Mouse (Mus musculus): Measurements from ENCODE around the gene Spdya. TPM values are rescaled to one million over a fixed set of nuclear protein-coding genes. Genes with fewer than 3 reads are reported as not detected.
A peak's percentile ranks its signal among the peaks of the same experiment; 100 is the strongest.
"Not testable (repeated sequence)": the region's sequence is repeated elsewhere in the genome, so short reads cannot be mapped to it uniquely, and the experiment has no call there.

Gene Spdya
- polyA plus RNA-seq, 1 experiment from 2014 or later = 0.76 TPM

DNA sequence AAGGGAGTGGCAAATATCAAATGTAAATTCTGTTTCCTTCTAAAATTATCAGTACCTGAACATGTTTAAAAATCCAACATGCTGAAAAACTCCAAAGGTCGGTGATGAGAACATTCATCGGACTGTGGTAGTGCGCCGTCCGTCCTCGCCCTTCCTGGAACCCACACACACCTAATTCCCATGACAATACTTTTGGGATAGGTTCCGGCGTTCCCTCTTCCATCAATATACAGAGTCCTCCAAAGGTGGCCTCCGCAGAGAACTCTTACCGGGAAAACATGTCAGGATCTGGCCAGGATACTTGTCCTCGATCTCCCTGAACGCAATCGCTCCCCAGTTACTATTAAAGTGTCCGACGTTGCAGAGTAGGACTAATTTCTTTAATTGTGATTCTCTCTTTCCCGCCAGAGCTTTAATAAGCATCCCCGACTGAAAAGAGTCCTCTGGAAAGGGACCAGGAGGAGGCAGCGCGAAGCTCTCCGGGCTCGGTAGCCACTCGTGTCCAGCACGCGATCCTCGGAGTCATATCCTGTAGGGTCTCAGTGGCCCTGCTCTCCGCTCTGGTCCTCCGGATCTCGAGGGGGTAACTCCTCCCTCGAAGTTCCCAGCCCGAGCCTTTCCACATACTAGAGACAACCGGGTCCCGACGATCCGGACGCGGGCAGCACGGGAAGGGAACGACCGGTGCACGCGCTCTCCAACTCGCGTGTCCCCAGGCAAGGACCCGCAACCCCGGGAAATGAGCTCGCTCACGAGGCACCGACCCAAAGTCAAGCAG lies 46.2 kb downstream of the Spdya start:
- peaks cover 31% of the 10 kb centered on the region for H3K4me1 ChIP-seq
- no peak for DNase-seq (ENCODE audit: low spot score)
- H3K4me3 ChIP-seq = peak overlapping the region; percentile 84
- H3K36me3 ChIP-seq = peaks cover 4% of the 10 kb centered on the region
- WGBS = 1% methylated on average over 48 of the region's 48 CpGs
- H3K9me3 ChIP-seq (replicated peaks) = no peaks in the 10 kb centered on the region
- peak overlapping the region; percentile 83 for H3K27ac ChIP-seq
- no peaks in the 10 kb centered on the region for H3K27me3 ChIP-seq (ENCODE audit: low read depth, poor library complexity, severe bottlenecking)

DNA sequence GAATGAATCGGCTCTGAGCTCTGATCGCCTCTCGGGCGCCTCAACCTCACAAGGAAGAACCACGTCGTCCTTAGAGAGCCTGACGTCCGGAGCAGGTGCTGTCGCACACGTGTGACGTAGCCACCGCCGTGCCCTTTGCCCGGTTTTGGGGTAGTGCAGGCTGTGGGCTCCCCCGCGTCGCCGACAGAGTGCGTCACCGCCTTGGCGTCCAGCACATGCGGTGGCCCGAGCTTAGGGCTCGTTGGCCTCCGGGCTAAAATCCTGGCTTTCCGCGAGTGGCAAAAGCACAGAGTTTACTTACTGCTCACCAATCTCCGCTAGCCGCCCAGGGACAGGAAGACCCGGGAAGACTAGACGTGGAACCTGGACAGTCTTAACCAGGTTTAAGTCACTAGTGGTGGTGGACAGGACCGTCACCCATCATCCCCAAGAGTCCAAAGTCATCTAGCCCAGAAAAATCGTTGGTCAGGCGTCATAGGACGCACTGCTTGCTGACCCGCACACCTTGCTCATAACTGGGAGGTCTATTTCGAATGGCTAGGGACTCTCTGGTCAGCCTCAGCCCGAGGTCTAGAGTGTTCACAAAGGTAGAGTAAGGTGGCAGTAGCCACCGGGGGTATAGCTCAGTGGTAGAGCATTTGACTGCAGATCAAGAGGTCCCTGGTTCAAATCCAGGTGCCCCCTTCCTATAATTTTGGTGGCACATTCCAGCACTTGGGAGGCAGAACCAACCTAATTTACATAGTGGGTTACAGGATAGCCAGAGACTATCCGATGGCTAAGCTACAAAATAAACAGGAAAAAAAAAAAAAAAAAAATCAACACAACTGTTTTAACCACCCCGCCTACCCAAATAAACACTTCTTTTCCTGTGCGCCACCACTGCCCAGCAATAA lies 47.0 kb downstream of the Spdya start:
- Histone ChIP-seq H3K27ac (peak overlapping the region; percentile 83), H3K36me3 (peaks cover 4% of the 10 kb centered on the region; the same call in 1 of the 2 replicates), H3K9me3 (replicated peaks) (no peaks in the 10 kb centered on the region), H3K4me1 (peaks cover 31% of the 10 kb centered on the region), H3K27me3 (ENCODE audit: low read depth, poor library complexity, severe bottlenecking) (no peaks in the 10 kb centered on the region), H3K4me3 (peak overlapping the region; percentile 84)
- 6% methylated on average over 42 of the region's 42 CpGs for WGBS
- peak; percentile 95 for DNase-seq (ENCODE audit: low spot score)

DNA sequence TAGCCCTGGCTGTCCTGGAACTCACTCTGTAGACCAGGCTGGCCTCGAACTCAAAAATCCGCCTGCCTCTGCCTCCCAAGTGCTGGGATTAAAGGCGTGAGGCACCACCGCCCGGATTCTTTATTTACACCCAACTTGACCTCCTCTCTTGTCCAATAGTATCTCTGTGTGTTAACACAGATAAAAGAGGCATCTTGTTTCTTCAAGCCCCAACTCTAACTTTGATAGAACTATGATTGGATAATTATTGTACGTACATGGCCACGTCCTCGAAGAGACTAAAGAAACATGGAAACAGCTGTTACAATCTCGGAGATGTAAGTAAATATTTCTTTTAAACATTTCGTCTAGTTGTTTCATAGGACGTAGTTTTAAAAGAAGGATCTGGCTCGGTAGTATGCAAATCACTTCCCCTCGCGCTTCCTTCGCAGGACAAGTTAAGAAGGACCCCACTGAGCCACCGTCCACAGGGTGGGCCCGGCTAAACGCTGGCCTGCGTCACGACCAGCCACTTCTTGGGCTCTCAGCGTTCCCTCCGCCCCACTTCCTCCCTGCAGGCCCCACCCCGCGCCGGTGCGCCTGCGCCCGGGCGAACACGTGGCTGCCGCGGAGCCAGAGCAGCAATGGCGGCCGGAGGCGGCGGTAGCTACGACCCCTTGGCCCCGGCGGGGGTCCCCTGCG lies 63.9 kb downstream of the Spdya start, which contains the start of gene Wdr43:
Wdr43 (plus strand) TSS at position 258 of the 681 bp plus-strand sequence.
- peak within 1 kb of the TSS; percentile 90 for H3K27ac ChIP-seq
- H3K36me3 ChIP-seq = peaks cover 24% of the 10 kb centered on the region
- peak; percentile 98 for DNase-seq (ENCODE audit: low spot score)
- peaks cover 23% of the 10 kb centered on the region for H3K4me1 ChIP-seq
- H3K4me3 ChIP-seq = peak within 1 kb of the TSS; percentile 77
- 7% methylated on average over 40 of the region's 40 CpGs for WGBS
- no peaks in the 10 kb centered on the region for H3K27me3 ChIP-seq (ENCODE audit: low read depth, poor library complexity, severe bottlenecking)
- H3K9me3 ChIP-seq (replicated peaks) = no peaks in the 10 kb centered on the region

DNA sequence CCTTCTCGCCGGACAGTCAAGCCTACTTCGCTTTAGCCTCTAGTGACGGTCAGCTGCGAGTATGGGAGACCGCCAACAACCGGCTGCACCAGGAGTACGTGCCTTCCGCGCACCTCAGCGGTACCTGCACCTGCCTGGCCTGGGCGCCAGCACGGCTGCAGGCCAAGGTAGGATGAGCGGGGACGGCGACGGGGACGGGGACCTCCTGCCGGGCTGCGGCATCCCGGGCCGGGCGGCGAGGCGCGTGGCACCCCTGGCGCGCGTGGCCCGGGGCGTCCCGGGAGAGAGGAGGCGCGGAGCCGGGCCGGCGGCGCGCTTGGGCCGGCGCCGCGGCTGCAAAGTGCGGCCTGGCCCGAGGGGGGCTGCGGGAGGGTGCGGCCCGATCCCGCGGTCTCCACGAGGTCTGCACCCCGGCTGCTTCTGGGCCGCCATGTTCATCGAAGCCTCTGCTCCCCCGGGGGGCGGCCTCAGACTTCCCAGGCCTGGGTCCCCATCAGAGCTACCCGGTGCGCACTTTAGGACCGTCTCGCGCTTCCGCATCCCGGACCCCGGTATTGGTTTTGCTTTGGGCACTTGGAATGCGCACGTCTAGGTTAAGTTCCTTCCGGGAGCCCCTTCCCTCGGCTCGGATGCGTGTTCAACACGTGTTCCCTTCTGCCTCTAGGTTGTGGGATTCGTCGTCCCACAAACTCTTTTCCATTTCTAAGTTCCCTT lies 64.6 kb downstream of the Spdya start:
- no peak for DNase-seq (ENCODE audit: low spot score)
- H3K27ac ChIP-seq = peak overlapping the region; percentile 90
- under 1% methylated on average over 67 of the region's 73 CpGs for WGBS

DNA sequence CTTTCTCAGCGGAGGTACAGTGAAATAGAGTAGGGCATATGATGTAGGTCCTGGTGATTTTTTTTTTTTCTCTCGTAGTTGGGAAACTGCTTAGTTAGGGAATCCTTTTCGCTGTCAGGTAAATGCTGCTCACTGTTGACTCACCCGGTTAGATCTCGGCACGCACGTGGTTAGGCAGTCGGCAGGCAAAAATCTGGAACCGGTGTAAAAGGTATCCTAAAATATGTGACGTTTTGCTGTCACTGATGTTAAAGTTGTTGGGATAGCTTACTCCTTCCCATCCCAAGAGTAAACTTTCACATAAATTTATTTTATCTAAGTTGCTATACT lies 65.1 kb downstream of the Spdya start:
- H3K27ac ChIP-seq = peak overlapping the region; percentile 90
- peaks cover 27% of the 10 kb centered on the region for H3K36me3 ChIP-seq
- no peaks in the 10 kb centered on the region for H3K9me3 ChIP-seq (replicated peaks)
- WGBS = under 1% methylated on average over 10 of the region's 10 CpGs
- no peak for DNase-seq (ENCODE audit: low spot score)
- H3K27me3 ChIP-seq (ENCODE audit: low read depth, poor library complexity, severe bottlenecking) = no peaks in the 10 kb centered on the region
- peaks cover 23% of the 10 kb centered on the region for H3K4me1 ChIP-seq
- peak overlapping the region; percentile 77 for H3K4me3 ChIP-seq

More for the DNA sequence above, 64.6 kb downstream of the Spdya start:
- H3K4me3 ChIP-seq = peak overlapping the region; percentile 77
- peaks cover 23% of the 10 kb centered on the region for H3K4me1 ChIP-seq
- no peaks in the 10 kb centered on the region for H3K27me3 ChIP-seq (ENCODE audit: low read depth, poor library complexity, severe bottlenecking)
- H3K36me3 ChIP-seq = peaks cover 27% of the 10 kb centered on the region
- H3K9me3 ChIP-seq (replicated peaks) = no peaks in the 10 kb centered on the region

DNA sequence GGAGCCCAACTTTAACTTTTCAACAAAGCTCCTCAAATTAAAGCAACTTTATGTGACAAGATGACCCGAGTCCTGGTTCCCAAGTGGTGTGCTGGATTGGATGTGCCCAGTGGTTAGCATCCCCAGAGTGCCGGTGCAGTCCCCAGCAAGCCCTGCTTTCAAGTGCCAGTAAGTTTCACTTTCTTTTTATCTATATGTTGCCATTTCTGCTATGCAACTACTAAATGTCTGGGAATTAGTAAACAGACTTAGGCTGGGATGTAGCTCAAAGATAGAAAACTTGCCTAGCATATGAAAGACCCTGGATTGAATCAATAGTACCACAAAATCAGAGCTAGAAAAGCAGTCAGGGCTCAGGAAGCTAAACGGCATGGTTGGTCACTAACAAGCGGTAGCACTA lies 66.1 kb downstream of the Spdya start:
- DNase-seq (ENCODE audit: low spot score) = no peak
- Histone ChIP-seq H3K36me3 (peaks cover 27% of the 10 kb centered on the region), H3K27me3 (ENCODE audit: low read depth, poor library complexity, severe bottlenecking) (no peaks in the 10 kb centered on the region), H3K4me3 (peak overlapping the region; percentile 77), H3K4me1 (peaks cover 23% of the 10 kb centered on the region), H3K27ac (no peak overlapping the region), H3K9me3 (replicated peaks) (no peaks in the 10 kb centered on the region)
- 72% methylated on average over 4 of the region's 4 CpGs for WGBS

DNA sequence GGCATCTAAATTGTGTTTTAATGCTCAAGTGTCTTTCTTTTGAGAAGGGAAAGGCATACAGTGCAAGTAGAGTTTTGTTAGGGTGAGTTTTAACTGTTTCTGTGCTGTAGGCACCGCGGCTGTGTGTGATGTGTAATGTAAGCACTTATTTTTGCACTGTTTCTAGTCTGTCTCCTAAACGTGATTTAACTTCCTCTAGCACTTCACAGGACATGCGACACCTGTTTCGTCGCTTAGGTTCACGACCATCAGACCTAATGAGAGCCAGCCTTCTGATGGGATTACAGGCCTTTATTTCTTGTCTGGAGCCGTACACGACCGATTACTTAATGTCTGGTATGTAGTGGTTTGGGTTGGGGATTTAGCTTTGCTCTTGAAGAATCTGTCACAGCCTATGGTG lies 79.9 kb downstream of the Spdya start:
- Histone ChIP-seq H3K4me1 (no peaks in the 10 kb centered on the region), H3K36me3 (peaks cover 96% of the 10 kb centered on the region), H3K9me3 (replicated peaks) (no peaks in the 10 kb centered on the region), H3K27ac (no peak overlapping the region), H3K27me3 (ENCODE audit: low read depth, poor library complexity, severe bottlenecking) (no peaks in the 10 kb centered on the region), H3K4me3 (no peak overlapping the region)
- WGBS = 85% methylated on average over 10 of the region's 10 CpGs
- no peak for DNase-seq (ENCODE audit: low spot score)

DNA sequence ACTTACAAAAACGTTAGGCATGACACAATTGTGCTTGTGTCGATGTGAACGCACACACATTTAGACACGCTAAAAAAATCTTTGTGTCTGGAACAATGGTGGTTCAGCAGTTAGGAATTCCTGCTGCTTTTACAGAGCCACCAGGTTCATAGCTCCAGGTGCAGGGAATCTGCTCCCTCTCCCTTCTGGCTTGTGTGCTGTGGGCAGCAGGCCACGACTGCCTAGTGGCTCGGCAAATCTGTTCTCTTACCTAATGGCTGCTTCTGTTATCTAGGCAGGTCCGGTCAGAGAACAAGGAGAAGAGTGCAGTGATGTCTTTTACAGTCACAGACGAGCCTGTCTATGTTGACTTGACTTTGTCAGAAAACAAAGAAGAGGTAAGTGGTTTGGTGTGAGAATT lies 81.5 kb downstream of the Spdya start:
- no peak for DNase-seq (ENCODE audit: low spot score)
- no peak overlapping the region for H3K27ac ChIP-seq
- H3K27me3 ChIP-seq (ENCODE audit: low read depth, poor library complexity, severe bottlenecking) = no peaks in the 10 kb centered on the region
- WGBS = 92% methylated on average over 8 of the region's 8 CpGs
- no peaks in the 10 kb centered on the region for H3K4me1 ChIP-seq
- H3K36me3 ChIP-seq = peaks cover 96% of the 10 kb centered on the region
- no peaks in the 10 kb centered on the region for H3K9me3 ChIP-seq (replicated peaks)
- no peak overlapping the region for H3K4me3 ChIP-seq

DNA sequence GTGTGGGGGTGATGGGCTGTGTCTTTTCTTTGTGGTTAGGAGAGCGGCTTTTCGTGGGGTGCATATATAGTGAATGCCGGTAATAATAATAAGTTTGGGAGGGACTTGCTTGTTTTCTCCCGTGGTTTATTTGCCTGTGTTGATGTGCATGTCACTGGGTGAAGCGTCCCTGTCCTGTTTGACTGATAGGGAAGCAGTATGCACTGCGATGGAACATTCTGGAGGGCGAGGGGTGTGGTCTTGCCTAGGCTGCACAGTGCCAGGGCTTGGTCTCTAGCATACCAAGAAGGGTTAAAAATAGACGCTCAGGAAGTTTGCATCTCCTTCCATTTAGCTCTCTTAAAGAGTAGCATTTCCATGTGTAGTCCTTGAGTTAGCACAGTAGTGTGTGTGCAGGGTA lies 84.9 kb downstream of the Spdya start:
- Histone ChIP-seq H3K36me3 (peaks cover 97% of the 10 kb centered on the region), H3K27me3 (ENCODE audit: low read depth, poor library complexity, severe bottlenecking) (no peaks in the 10 kb centered on the region), H3K4me1 (no peaks in the 10 kb centered on the region), H3K9me3 (replicated peaks) (no peaks in the 10 kb centered on the region), H3K4me3 (no peak overlapping the region), H3K27ac (no peak overlapping the region)
- WGBS = 97% methylated on average over 8 of the region's 8 CpGs
- no peak for DNase-seq (ENCODE audit: low spot score)

DNA sequence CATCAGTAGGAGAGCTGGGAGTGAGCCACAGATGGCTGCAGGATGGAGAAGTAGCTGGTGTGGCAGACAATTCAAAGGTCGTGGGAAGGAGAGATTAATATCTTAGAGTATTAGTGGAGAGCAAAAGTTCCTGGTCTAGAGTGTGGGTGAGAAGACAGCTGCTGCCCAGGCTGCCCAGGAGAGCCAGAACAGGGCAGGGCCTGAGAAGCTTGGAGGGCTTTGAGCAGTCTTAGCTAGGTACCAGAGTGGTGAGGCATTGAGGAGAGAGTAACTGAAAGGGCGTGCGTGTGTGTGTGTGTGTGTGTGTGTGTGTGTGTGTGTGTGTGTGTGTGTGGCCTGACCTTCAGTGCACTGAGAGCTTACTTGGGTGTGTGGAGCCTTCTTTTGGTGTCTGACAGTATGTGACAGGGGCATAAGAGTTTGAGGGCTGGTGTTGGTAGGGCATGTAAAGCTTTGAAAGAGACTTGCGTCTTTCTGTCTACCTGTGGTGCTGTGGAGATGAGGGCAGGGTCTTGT lies 85.9 kb downstream of the Spdya start:
- DNase-seq (ENCODE audit: low spot score) = no peak
- 87% methylated on average over 4 of the region's 4 CpGs for WGBS
- H3K4me3 ChIP-seq = no peak overlapping the region
- H3K9me3 ChIP-seq (replicated peaks) = no peaks in the 10 kb centered on the region
- no peaks in the 10 kb centered on the region for H3K27me3 ChIP-seq (ENCODE audit: low read depth, poor library complexity, severe bottlenecking)
- H3K27ac ChIP-seq = no peak overlapping the region
- H3K36me3 ChIP-seq = peaks cover 98% of the 10 kb centered on the region
- no peaks in the 10 kb centered on the region for H3K4me1 ChIP-seq

DNA sequence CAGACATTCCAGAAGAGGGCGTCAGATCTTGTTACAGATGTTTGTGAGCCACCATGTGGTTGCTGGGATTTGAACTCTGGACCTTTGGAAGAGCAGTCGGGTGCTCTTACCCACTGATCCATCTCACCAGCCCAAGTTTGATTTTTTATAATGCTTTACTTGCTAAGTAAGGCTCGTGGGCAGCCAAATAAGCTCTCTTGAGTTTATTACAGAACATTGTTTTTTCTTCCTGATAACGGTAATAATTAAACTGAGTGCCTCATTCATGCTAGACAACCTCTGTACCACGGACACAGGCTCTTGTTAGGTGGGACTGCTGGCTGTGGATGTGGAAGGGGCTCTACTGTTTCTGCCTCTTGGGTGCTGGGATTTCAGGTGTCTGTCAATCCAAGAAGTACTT lies 87.2 kb downstream of the Spdya start:
- not testable (repeated sequence) for H3K4me1 ChIP-seq; H3K9me3 ChIP-seq (replicated peaks); H3K27me3 ChIP-seq (ENCODE audit: low read depth, poor library complexity, severe bottlenecking); DNase-seq (ENCODE audit: low spot score); H3K27ac ChIP-seq; H3K4me3 ChIP-seq
- H3K36me3 ChIP-seq = peaks cover 98% of the 10 kb centered on the region
- 90% methylated on average over 5 of the region's 5 CpGs for WGBS
